Mouse (Mus musculus): Measurements from ENCODE around the gene Esyt2. TPM values are rescaled to one million over a fixed set of nuclear protein-coding genes. Genes with fewer than 3 reads are reported as not detected.

Gene Esyt2
- total and polyA plus RNA-seq, 3 experiments: 7.5 to 27.8 (median 24.6) TPM

- Histone ChIP-seq H3K27ac (no peak overlapping the region), H3K4me3 (no peak overlapping the region), H3K36me3 (ENCODE audit: control insufficient read depth, insufficient read depth, low read length) (no peaks in the 10 kb centered on the region), H3K27me3 (ENCODE audit: control insufficient read depth, insufficient read depth, low read length) (no peaks in the 10 kb centered on the region), H3K4me1 (ENCODE audit: control insufficient read depth, insufficient read depth, low read length) (no peaks in the 10 kb centered on the region), H3K9ac (ENCODE audit: low read depth, low read length) (no peak overlapping the region), H3K79me2 (replicated peaks; ENCODE audit: control insufficient read depth, insufficient read depth, low read length) (no peaks in the 10 kb centered on the region)
- intact Hi-C loops (cut with DNase I): no loop called here
- no peak for DNase-seq
- TF ChIP-seq EP300 (IDR thresholded peaks at IDR 0.05; ENCODE audit: insufficient read depth, low read depth, low read length) (no peak), POLR2A (IDR thresholded peaks at IDR 0.05; ENCODE audit: insufficient read depth, low read depth, low read length) (no peak), CTCF (IDR thresholded peaks at IDR 0.05) (no peak)
- 64% methylated on average over 2 of the region's 2 CpGs for WGBS
Observed at GRCm38 (mm10) chr12:116396072-116396695, 115.2 kb downstream of the Esyt2 start.

GRCm38 (mm10) chr12:116404012-116404679, 123.2 kb downstream of the Esyt2 start:
- no peaks in the 10 kb centered on the region for H3K36me3 ChIP-seq (ENCODE audit: control insufficient read depth, insufficient read depth, low read length)
- H3K4me3 ChIP-seq: no peak overlapping the region; the same call in 1 of the 2 replicates
- H3K4me1 ChIP-seq (ENCODE audit: control insufficient read depth, insufficient read depth, low read length): no peaks in the 10 kb centered on the region
- H3K79me2 ChIP-seq (replicated peaks; ENCODE audit: control insufficient read depth, insufficient read depth, low read length): no peaks in the 10 kb centered on the region
- no peak for TF ChIP-seq POLR2A (IDR thresholded peaks at IDR 0.05; ENCODE audit: insufficient read depth, low read depth, low read length)
- no peak for TF ChIP-seq EP300 (IDR thresholded peaks at IDR 0.05; ENCODE audit: insufficient read depth, low read depth, low read length)
- no peak for TF ChIP-seq CTCF (IDR thresholded peaks at IDR 0.05)
- no peak overlapping the region for H3K9ac ChIP-seq (ENCODE audit: low read depth, low read length)
- H3K27ac ChIP-seq: no peak overlapping the region
- 93% methylated on average over 18 of the region's 18 CpGs for WGBS
- intact Hi-C loops (cut with DNase I): loop anchor here (2.0 kb wide), 1 partner anchor 123 kb away; the partner anchor contains the start of gene Esyt2
- H3K27me3 ChIP-seq (ENCODE audit: control insufficient read depth, insufficient read depth, low read length): no peaks in the 10 kb centered on the region
- peak in 1 of 2 experiments; percentile 20 for DNase-seq

GRCm38 (mm10) chr12:116405045-116405835, 124.2 kb downstream of the Esyt2 start, which contains the start of gene Ncapg2:
Gene Ncapg2 (plus strand): TSS chr12:116405402.
- peak; percentile 98 to 99 for DNase-seq
- Histone ChIP-seq H3K27ac (peak within 1 kb of the TSS; percentile 48), H3K4me1 (ENCODE audit: control insufficient read depth, insufficient read depth, low read length) (no peaks in the 10 kb centered on the region), H3K36me3 (ENCODE audit: control insufficient read depth, insufficient read depth, low read length) (no peaks in the 10 kb centered on the region), H3K4me3 (peak within 1 kb of the TSS; percentile 69), H3K79me2 (replicated peaks; ENCODE audit: control insufficient read depth, insufficient read depth, low read length) (no peaks in the 10 kb centered on the region), H3K9ac (ENCODE audit: low read depth, low read length) (peak within 1 kb of the TSS; percentile 76), H3K27me3 (ENCODE audit: control insufficient read depth, insufficient read depth, low read length) (no peaks in the 10 kb centered on the region)
- 1% methylated on average over 72 of the region's 72 CpGs for WGBS
- intact Hi-C loops (cut with DNase I): loop anchor here (2.0 to 5.0 kb wide), 3 partner anchors 124 to 358 kb away; partner anchors contain the start of genes Esyt2, Wdr60 and Zfp386
- TF ChIP-seq CTCF (IDR thresholded peaks at IDR 0.05) (no peak), POLR2A (IDR thresholded peaks at IDR 0.05; ENCODE audit: insufficient read depth, low read depth, low read length) (peak; percentile 46; the same call in 1 of the 2 replicates), EP300 (IDR thresholded peaks at IDR 0.05; ENCODE audit: insufficient read depth, low read depth, low read length) (no peak)

GRCm38 (mm10) chr12:116405836-116406155, 124.8 kb downstream of the Esyt2 start:
- Histone ChIP-seq H3K4me3 (peak overlapping the region; percentile 69), H3K27ac (peak overlapping the region; percentile 48; the same call in 1 of the 2 replicates), H3K4me1 (ENCODE audit: control insufficient read depth, insufficient read depth, low read length) (no peaks in the 10 kb centered on the region), H3K27me3 (ENCODE audit: control insufficient read depth, insufficient read depth, low read length) (no peaks in the 10 kb centered on the region), H3K36me3 (ENCODE audit: control insufficient read depth, insufficient read depth, low read length) (no peaks in the 10 kb centered on the region), H3K9ac (ENCODE audit: low read depth, low read length) (peak overlapping the region; percentile 76), H3K79me2 (replicated peaks; ENCODE audit: control insufficient read depth, insufficient read depth, low read length) (no peaks in the 10 kb centered on the region)
- 11% methylated on average over 8 of the region's 8 CpGs for WGBS
- no peak for DNase-seq
- TF ChIP-seq CTCF (IDR thresholded peaks at IDR 0.05) (no peak), EP300 (IDR thresholded peaks at IDR 0.05; ENCODE audit: insufficient read depth, low read depth, low read length) (no peak), POLR2A (IDR thresholded peaks at IDR 0.05; ENCODE audit: insufficient read depth, low read depth, low read length) (no peak)
- intact Hi-C loops (cut with DNase I): loop anchor here (2.0 to 5.0 kb wide), 3 partner anchors 125 to 358 kb away; partner anchors contain the start of genes Esyt2, Wdr60 and Zfp386

- H3K36me3 ChIP-seq (ENCODE audit: control insufficient read depth, insufficient read depth, low read length): no peaks in the 10 kb centered on the region
- H3K9ac ChIP-seq (ENCODE audit: low read depth, low read length): no peak overlapping the region
- no peak for TF ChIP-seq EP300 (IDR thresholded peaks at IDR 0.05; ENCODE audit: insufficient read depth, low read depth, low read length)
- TF ChIP-seq CTCF (IDR thresholded peaks at IDR 0.05): no peak
- no peak for TF ChIP-seq POLR2A (IDR thresholded peaks at IDR 0.05; ENCODE audit: insufficient read depth, low read depth, low read length)
- intact Hi-C loops (cut with DNase I): loop anchor here (5.0 kb wide), 2 partner anchors 146 to 361 kb away; partner anchors contain the start of genes Wdr60 and Zfp386
- no peaks in the 10 kb centered on the region for H3K27me3 ChIP-seq (ENCODE audit: control insufficient read depth, insufficient read depth, low read length)
- H3K4me3 ChIP-seq: no peak overlapping the region
- H3K27ac ChIP-seq: no peak overlapping the region
- no peaks in the 10 kb centered on the region for H3K4me1 ChIP-seq (ENCODE audit: control insufficient read depth, insufficient read depth, low read length)
- 93% methylated on average over 5 of the region's 5 CpGs for WGBS
- no peak for DNase-seq
- no peaks in the 10 kb centered on the region for H3K79me2 ChIP-seq (replicated peaks; ENCODE audit: control insufficient read depth, insufficient read depth, low read length)
Observed at GRCm38 (mm10) chr12:116407883-116408282, 126.9 kb downstream of the Esyt2 start.
